20 mouse cellular contexts compared by ENCODE assay signal in genomic region chr12:83070848-83071247, GRCm38 (mm10).
DNase-seq lines count a peak whose midpoint lies in the region; ATAC-seq lines count a peak whose summit lies in the region.
"Had no signal": no experiment of that assay in that cellular context is flagged by ENCODE, and none has a peak within 500 bp of the region (broad histone marks: within the 10 kb centered on the region; RNA-seq: fewer than 3 reads in every experiment).

No protein-coding gene starts in this region.

- peaks cover 49% of the 10 kb centered on the region for H3K4me1 ChIP-seq in heart, embryonic 10.5 days
- H3K4me1 ChIP-seq in kidney, embryonic 16.5 days (ENCODE audit: insufficient read depth, low read length): peaks cover 24% of the 10 kb centered on the region
- peaks cover 47% of the 10 kb centered on the region for H3K4me1 ChIP-seq in liver, embryonic 15.5 days (replicated peaks)
- H3K4me1 ChIP-seq in liver, embryonic 11.5 days (replicated peaks; ENCODE audit: control insufficient read depth, insufficient read depth, low read length): peaks cover 31% of the 10 kb centered on the region
- peaks cover 11% of the 10 kb centered on the region; the same call in 1 of the 2 replicates for H3K4me1 ChIP-seq in intestine, embryonic 16.5 days (ENCODE audit: control insufficient read depth, insufficient read depth, low read length)

- DNase-seq in heart, embryonic 10.5 days (ENCODE audit: low spot score): no peak
- no peak for DNase-seq in heart, adult 9 months (ENCODE audit: low spot score in 2 of 2)
- no peak for DNase-seq in kidney, postnatal 4 days
- DNase-seq in liver, embryonic 11.5 days (ENCODE audit: low spot score): no peak
- DNase-seq in urinary bladder, postnatal 10 days (ENCODE audit: low spot score): no peak
- DNase-seq: adrenal gland, postnatal 10 days; cerebellum, adult 11 months; cerebellum, adult 8-10 months; cerebellum, postnatal 14 days; gastrocnemius, postnatal 10 days; heart, adult 2 months; heart, postnatal 14 days had no signal

- no peaks in the 10 kb centered on the region for H3K36me3 ChIP-seq in heart, embryonic 10.5 days
- no peaks in the 10 kb centered on the region for H3K36me3 ChIP-seq in kidney, embryonic 16.5 days (ENCODE audit: insufficient read depth, low read length)
- no peaks in the 10 kb centered on the region for H3K36me3 ChIP-seq in liver, embryonic 15.5 days (replicated peaks)
- H3K36me3 ChIP-seq in liver, embryonic 11.5 days (ENCODE audit: control insufficient read depth, insufficient read depth, low read length): no peaks in the 10 kb centered on the region
- H3K36me3 ChIP-seq in intestine, embryonic 16.5 days (ENCODE audit: control insufficient read depth, insufficient read depth, low read length): no peaks in the 10 kb centered on the region
- H3K36me3 ChIP-seq: embryonic facial prominence, embryonic 12.5 days; forebrain, embryonic 15.5 days; heart, embryonic 15.5 days; hindbrain, embryonic 10.5 days had no signal

- H3K27ac ChIP-seq in heart, embryonic 10.5 days: peak overlapping the region; percentile 88; the same call in 1 of the 2 replicates
- H3K27ac ChIP-seq in kidney, embryonic 16.5 days (ENCODE audit: low read length): peak overlapping the region; percentile 35; the same call in 1 of the 2 replicates
- 0 out of 2 replicates have a peak overlapping the region, but pooled peaks have one; percentile 98 for H3K27ac ChIP-seq in liver, embryonic 15.5 days (replicated peaks)
- H3K27ac ChIP-seq in liver, embryonic 11.5 days (ENCODE audit: low read depth, low read length): no peak overlapping the region
- H3K27ac ChIP-seq in intestine, embryonic 16.5 days (ENCODE audit: low read length): no peak overlapping the region
- H3K27ac ChIP-seq: embryonic facial prominence, embryonic 12.5 days; forebrain, embryonic 15.5 days; heart, adult 2 months; heart, embryonic 15.5 days; hindbrain, embryonic 10.5 days; hindbrain, embryonic 14.5 days had no signal

- ATAC-seq in kidney, embryonic 16.5 days (ENCODE audit: low FRiP score, low TSS enrichment): peak; percentile 69
- ATAC-seq in liver, embryonic 15.5 days (ENCODE audit: insufficient read depth): no peak
- no peak for ATAC-seq in liver, embryonic 11.5 days (replicated peaks; ENCODE audit: low FRiP score)
- 0 out of 2 replicates have a peak, but pooled peaks have one; percentile 24 for ATAC-seq in intestine, embryonic 16.5 days
- ATAC-seq: forebrain, embryonic 15.5 days had no signal

- H3K4me2 ChIP-seq in kidney, embryonic 16.5 days (replicated peaks; ENCODE audit: low read depth, low read length): no peak overlapping the region
- H3K4me2 ChIP-seq in liver, embryonic 15.5 days: no peak overlapping the region
- no peak overlapping the region for H3K4me2 ChIP-seq in liver, embryonic 11.5 days
- no peak overlapping the region for H3K4me2 ChIP-seq in intestine, embryonic 16.5 days (ENCODE audit: low read depth, low read length)
- H3K4me2 ChIP-seq: embryonic facial prominence, embryonic 12.5 days; forebrain, embryonic 15.5 days; heart, embryonic 15.5 days; hindbrain, embryonic 14.5 days had no signal

- WGBS in heart, embryonic 10.5 days: 55% methylated on average over 5 of the region's 5 CpGs
- 20% methylated on average over 5 of the region's 5 CpGs for WGBS in kidney, embryonic 16.5 days
- WGBS in liver, embryonic 15.5 days (ENCODE audit: insufficient replicate concordance): 76% methylated on average over 5 of the region's 5 CpGs
- 64% methylated on average over 5 of the region's 5 CpGs for WGBS in liver, embryonic 11.5 days
- 42% methylated on average over 5 of the region's 5 CpGs for WGBS in intestine, embryonic 16.5 days

- H3K9me3 ChIP-seq in heart, embryonic 10.5 days: no peaks in the 10 kb centered on the region
- H3K9me3 ChIP-seq in kidney, embryonic 16.5 days (ENCODE audit: low read length): no peaks in the 10 kb centered on the region
- no peaks in the 10 kb centered on the region for H3K9me3 ChIP-seq in liver, embryonic 15.5 days (replicated peaks)
- H3K9me3 ChIP-seq in liver, embryonic 11.5 days (ENCODE audit: control insufficient read depth, low read length): no peaks in the 10 kb centered on the region
- no peaks in the 10 kb centered on the region for H3K9me3 ChIP-seq in intestine, embryonic 16.5 days (ENCODE audit: control insufficient read depth, low read length)
- H3K9me3 ChIP-seq: embryonic facial prominence, embryonic 12.5 days; forebrain, embryonic 15.5 days; heart, embryonic 15.5 days; hindbrain, embryonic 10.5 days had no signal

- H3K9ac ChIP-seq in kidney, embryonic 16.5 days (replicated peaks; ENCODE audit: low read length): no peak overlapping the region
- H3K9ac ChIP-seq in liver, embryonic 15.5 days: no peak overlapping the region
- no peak overlapping the region for H3K9ac ChIP-seq in liver, embryonic 11.5 days (ENCODE audit: low read depth, low read length)
- no peak overlapping the region for H3K9ac ChIP-seq in intestine, embryonic 16.5 days (ENCODE audit: low read depth, low read length)
- H3K9ac ChIP-seq: embryonic facial prominence, embryonic 12.5 days; forebrain, embryonic 15.5 days; heart, embryonic 15.5 days; hindbrain, embryonic 14.5 days had no signal

- H3K27me3 ChIP-seq in heart, embryonic 10.5 days (ENCODE audit: insufficient read depth, poor library complexity, severe bottlenecking): no peaks in the 10 kb centered on the region
- no peaks in the 10 kb centered on the region for H3K27me3 ChIP-seq in kidney, embryonic 16.5 days (ENCODE audit: insufficient read depth, low read length)
- peaks cover 7% of the 10 kb centered on the region; the same call in 1 of the 2 replicates for H3K27me3 ChIP-seq in liver, embryonic 15.5 days
- H3K27me3 ChIP-seq in liver, embryonic 11.5 days (replicated peaks; ENCODE audit: control insufficient read depth, insufficient read depth, low read length): no peaks in the 10 kb centered on the region
- H3K27me3 ChIP-seq in intestine, embryonic 16.5 days (replicated peaks; ENCODE audit: control insufficient read depth, insufficient read depth, low read length): no peaks in the 10 kb centered on the region
- H3K27me3 ChIP-seq: embryonic facial prominence, embryonic 12.5 days; forebrain, embryonic 15.5 days; heart, embryonic 15.5 days had no signal

- H3K4me3 ChIP-seq in heart, embryonic 10.5 days: no peak overlapping the region
- no peak overlapping the region for H3K4me3 ChIP-seq in kidney, embryonic 16.5 days (ENCODE audit: low read length)
- H3K4me3 ChIP-seq in liver, embryonic 15.5 days (replicated peaks): no peak overlapping the region
- H3K4me3 ChIP-seq in liver, embryonic 11.5 days (ENCODE audit: low read depth, low read length): no peak overlapping the region
- no peak overlapping the region for H3K4me3 ChIP-seq in intestine, embryonic 16.5 days (ENCODE audit: low read length)
- H3K4me3 ChIP-seq: embryonic facial prominence, embryonic 12.5 days; forebrain, embryonic 15.5 days; heart, adult 2 months; heart, embryonic 15.5 days; hindbrain, embryonic 10.5 days had no signal

Comparison
In these comparisons a context has a peak if more than half of its experiments do, and no peak if none do; other contexts are left out.
1. H3K27ac ChIP-seq: peak in heart, embryonic 10.5 days (single experiment), kidney, embryonic 16.5 days (single experiment) and liver, embryonic 15.5 days (single experiment); none in liver, embryonic 11.5 days (single experiment) and intestine, embryonic 16.5 days (single experiment).
2. ATAC-seq: peak in kidney, embryonic 16.5 days (single experiment) and intestine, embryonic 16.5 days (single experiment); none in liver, embryonic 15.5 days (single experiment) and liver, embryonic 11.5 days (single experiment).